Mouse (Mus musculus) embryo, embryonic 10 days (tissue): ENCODE results near the gene Col16a1.

ENCODE experiments used
- DNase-seq: peaks from one replicate; pipeline ENCODE4 v3.0.0-alpha.2; 2015; ENCODE audit warnings: low spot score

Col16a1 gene

GRCm38 (mm10) chr4:130130641-130131350 lies 83.2 kb downstream of the Col16a1 start:
- DNase-seq: no peak

GRCm38 (mm10) chr4:130131448-130132105 lies 83.9 kb downstream of the Col16a1 start:
- DNase-seq: no peak

- no peak for DNase-seq
Observed at GRCm38 (mm10) chr4:130133399-130133798, 85.8 kb downstream of the Col16a1 start.

GRCm38 (mm10) chr4:130138441-130139213 lies 91.0 kb downstream of the Col16a1 start:
- DNase-seq: peak; percentile 87

GRCm38 (mm10) chr4:130139214-130139492 lies 91.5 kb downstream of the Col16a1 start, which contains the start of gene Hcrtr1:
TSS of gene Hcrtr1 (minus strand) at chr4:130139359.
- DNase-seq: no peak

- DNase-seq: no peak
Observed at GRCm38 (mm10) chr4:130140992-130141402, 93.4 kb downstream of the Col16a1 start.

GRCm38 (mm10) chr4:130141786-130142185 lies 94.1 kb downstream of the Col16a1 start:
- DNase-seq: no peak

- no peak for DNase-seq
Observed at GRCm38 (mm10) chr4:130148405-130148804, 100.8 kb downstream of the Col16a1 start.
